ENCODE assay signal across 8 mouse cellular contexts in the genomic region with DNA sequence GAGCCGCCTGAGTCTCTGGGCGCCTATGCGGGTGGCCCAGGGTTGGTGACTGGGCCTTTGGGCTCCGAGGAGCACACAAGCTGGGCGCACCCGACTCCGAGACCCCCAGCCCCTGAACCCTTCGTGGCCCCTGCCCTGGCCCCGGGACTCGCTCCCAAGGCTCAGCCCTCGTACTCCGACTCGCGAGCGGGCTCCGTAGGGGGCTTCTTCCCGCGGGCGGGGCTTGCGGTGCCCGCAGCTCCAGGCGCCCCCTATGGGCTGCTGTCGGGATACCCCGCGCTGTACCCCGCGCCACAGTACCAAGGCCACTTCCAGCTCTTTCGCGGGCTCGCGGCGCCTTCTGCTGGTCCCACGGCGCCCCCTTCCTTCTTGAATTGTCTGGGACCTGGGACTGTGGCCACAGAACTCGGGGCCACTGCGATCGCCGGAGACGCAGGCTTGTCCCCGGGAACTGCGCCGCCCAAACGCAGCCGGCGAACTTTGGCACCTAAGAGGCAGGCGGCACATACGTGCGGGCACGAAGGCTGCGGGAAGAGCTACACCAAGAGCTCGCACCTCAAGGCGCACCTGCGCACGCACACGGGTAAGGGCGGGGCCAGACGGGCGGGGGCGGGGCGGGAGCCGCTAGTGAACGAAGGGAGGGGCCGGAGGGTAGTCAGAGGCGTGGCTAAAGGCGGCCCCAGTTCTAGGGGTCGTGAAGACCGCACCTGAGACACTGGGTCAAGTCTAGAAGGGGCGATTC. TPM values are rescaled to one million over a fixed set of nuclear protein-coding genes. Genes with fewer than 3 reads are reported as not detected.
A peak's percentile ranks its signal among the peaks of the same experiment; 100 is the strongest.
DNase-seq lines count a peak whose midpoint lies in the region; ATAC-seq and TF ChIP-seq lines count a peak whose summit lies in the region.

No protein-coding gene starts in this region.

- WGBS in hindbrain, embryonic 10.5 days = under 1% methylated on average over 68 of the region's 68 CpGs
- under 1% methylated on average over 68 of the region's 68 CpGs for WGBS in lung, embryonic 16.5 days
- under 1% methylated on average over 68 of the region's 68 CpGs for WGBS in thymus, adult 2 months

- ATAC-seq in frontal cortex, adult (ENCODE audit: low TSS enrichment) = peak; percentile 90
- peak; percentile 92 for ATAC-seq in lung, embryonic 16.5 days (ENCODE audit: low read depth)

- peaks cover 18% of the 10 kb centered on the region for H3K4me1 ChIP-seq in hindbrain, embryonic 10.5 days (replicated peaks)
- H3K4me1 ChIP-seq in lung, embryonic 16.5 days (replicated peaks; ENCODE audit: control insufficient read depth, insufficient read depth, low read length) = peaks cover 8% of the 10 kb centered on the region
- H3K4me1 ChIP-seq in thymus, adult 2 months (replicated peaks; ENCODE audit: control insufficient read depth, insufficient read depth, low read length) = peaks cover 15% of the 10 kb centered on the region

- H3K27ac ChIP-seq in hindbrain, embryonic 10.5 days = peak overlapping the region; percentile 89
- peak overlapping the region; percentile 65 for H3K27ac ChIP-seq in lung, embryonic 16.5 days (ENCODE audit: low read length)
- no peak overlapping the region for H3K27ac ChIP-seq in thymus, adult 2 months (ENCODE audit: control insufficient read depth, insufficient read depth, low read length)

- H3K27me3 ChIP-seq in hindbrain, embryonic 10.5 days (ENCODE audit: insufficient read depth, poor library complexity, severe bottlenecking) = peaks cover 50% of the 10 kb centered on the region
- peaks cover 4% of the 10 kb centered on the region; the same call in 1 of the 2 replicates for H3K27me3 ChIP-seq in lung, embryonic 16.5 days (ENCODE audit: control insufficient read depth, insufficient read depth, low read depth, low read length)
- no peaks in the 10 kb centered on the region for H3K27me3 ChIP-seq in thymus, adult 2 months (ENCODE audit: control insufficient read depth, insufficient read depth, low read length)

- H3K36me3 ChIP-seq in hindbrain, embryonic 10.5 days = no peaks in the 10 kb centered on the region
- H3K36me3 ChIP-seq in lung, embryonic 16.5 days (ENCODE audit: control insufficient read depth, insufficient read depth, low read length) = no peaks in the 10 kb centered on the region
- no peaks in the 10 kb centered on the region for H3K36me3 ChIP-seq in thymus, adult 2 months (ENCODE audit: control insufficient read depth, insufficient read depth, low read length)

- H3K9ac ChIP-seq in lung, embryonic 16.5 days (ENCODE audit: low read length) = peak overlapping the region; percentile 92

- peak; percentile 98 for TF ChIP-seq CTCF in thymus, adult 2 months (IDR thresholded peaks at IDR 0.05; ENCODE audit: borderline replicate concordance, control insufficient read depth, extremely low read depth, insufficient read depth, low read length, poor library complexity)

- 0 out of 2 replicates have a peak, but pooled peaks have one; percentile 12 for TF ChIP-seq POLR2A in thymus, adult 2 months (IDR thresholded peaks at IDR 0.05; ENCODE audit: control insufficient read depth, extremely low read depth, insufficient read depth, low read length, poor library complexity)

- DNase-seq in Muller cell, postnatal 12 days (ENCODE audit: inconsistent ontology term) = peak; percentile 90
- peak; percentile 97 for DNase-seq in cerebellum, adult 9-10 months
- peak; percentile 93 for DNase-seq in hindbrain, embryonic 10.5 days (ENCODE audit: low spot score)
- peak; percentile 94 for DNase-seq in layer of hippocampus, adult 9-11 months
- peak; percentile 85 for DNase-seq in ovary, adult 18-20 months (ENCODE audit: low spot score)
- peak; percentile 96 for DNase-seq in thymus, adult 2 months

- no peaks in the 10 kb centered on the region for H3K9me3 ChIP-seq in hindbrain, embryonic 10.5 days
- no peaks in the 10 kb centered on the region for H3K9me3 ChIP-seq in lung, embryonic 16.5 days (ENCODE audit: control insufficient read depth, low read length)

- peak overlapping the region; percentile 71 for H3K4me3 ChIP-seq in hindbrain, embryonic 10.5 days
- peak overlapping the region; percentile 75 for H3K4me3 ChIP-seq in lung, embryonic 16.5 days (ENCODE audit: low read length)
- peak overlapping the region; percentile 57 for H3K4me3 ChIP-seq in thymus, adult 2 months (ENCODE audit: control insufficient read depth, insufficient read depth, low read length)

- peak overlapping the region; percentile 99 for H3K4me2 ChIP-seq in lung, embryonic 16.5 days (ENCODE audit: low read depth, low read length)

RNA-seq across cellular contexts. Expression of gene Klf1, which starts 1.4 kb away (rescaled TPM):
- 18.2 and 21.5 TPM in 2 replicates for polyA plus RNA-seq in hindbrain, embryonic 10.5 days (2016; fragmentation: Nextera tagmentation; extraction: Ambion mirVana)
- polyA plus RNA-seq in lung, embryonic 16.5 days (2015; fragmentation: Nextera tagmentation; extraction: Ambion mirVana) = 1.5 and 4.9 TPM in 2 replicates
- polyA plus RNA-seq in thymus, adult 2 months (2012; rRNA removed) = 0.13 and 0.23 TPM in 2 replicates

RNA-seq across cellular contexts. Expression of gene Dnase2a, which starts 5.3 kb away (rescaled TPM):
- polyA plus RNA-seq in hindbrain, embryonic 10.5 days (2016; fragmentation: Nextera tagmentation; extraction: Ambion mirVana) = 5.8 and 6.6 TPM in 2 replicates
- 19.9 and 21.1 TPM in 2 replicates for polyA plus RNA-seq in lung, embryonic 16.5 days (2015; fragmentation: Nextera tagmentation; extraction: Ambion mirVana)
- polyA plus RNA-seq in thymus, adult 2 months (2012; rRNA removed) = 16.4 and 23.8 TPM in 2 replicates

RNA-seq across cellular contexts. Expression of gene Gcdh, which starts 9.4 kb away (rescaled TPM):
- 35.5 and 43.4 TPM in 2 replicates for polyA plus RNA-seq in hindbrain, embryonic 10.5 days (2016; fragmentation: Nextera tagmentation; extraction: Ambion mirVana)
- 36.7 and 37.3 TPM in 2 replicates for polyA plus RNA-seq in lung, embryonic 16.5 days (2015; fragmentation: Nextera tagmentation; extraction: Ambion mirVana)
- 78.7 and 85.2 TPM in 2 replicates for polyA plus RNA-seq in thymus, adult 2 months (2012; rRNA removed)

RNA-seq across cellular contexts. Expression of gene Syce2, which starts 31.2 kb away (rescaled TPM):
- polyA plus RNA-seq in hindbrain, embryonic 10.5 days (2016; fragmentation: Nextera tagmentation; extraction: Ambion mirVana) = 61.5 and 67.1 TPM in 2 replicates
- 58.7 and 59.6 TPM in 2 replicates for polyA plus RNA-seq in lung, embryonic 16.5 days (2015; fragmentation: Nextera tagmentation; extraction: Ambion mirVana)
- 9.4 and 11.6 TPM in 2 replicates for polyA plus RNA-seq in thymus, adult 2 months (2012; rRNA removed)

RNA-seq across cellular contexts. Expression of gene Mast1, which starts 34.1 kb away (rescaled TPM):
- 5.0 and 12.7 TPM in 2 replicates for polyA plus RNA-seq in hindbrain, embryonic 10.5 days (2016; fragmentation: Nextera tagmentation; extraction: Ambion mirVana)
- polyA plus RNA-seq in lung, embryonic 16.5 days (2015; fragmentation: Nextera tagmentation; extraction: Ambion mirVana) = 0.64 and 0.72 TPM in 2 replicates
- 0.35 and 0.36 TPM in 2 replicates for polyA plus RNA-seq in thymus, adult 2 months (2012; rRNA removed)
